Mouse (Mus musculus): ENCODE results near the gene Tstd3. TPM values are rescaled to one million over a fixed set of nuclear protein-coding genes. Genes with fewer than 3 reads are reported as not detected.

The Tstd3 gene
- 4.3 and 5.1 TPM in 2 replicates for total RNA-seq (2023)

GRCm38 (mm10) chr4:21766863-21767304 is at the start of gene Tstd3, which contains the start of gene Usp45:
Gene Tstd3, minus strand, starts transcription at chr4:21767212.
Gene Usp45, plus strand, starts transcription at chr4:21767156.

GRCm38 (mm10) chr4:21727615-21728165 is 39.3 kb downstream of the Tstd3 start, which contains the start of gene Ccnc:
Gene Ccnc, plus strand, starts transcription at chr4:21727701.

Other genes with a start within 250 kb of the Tstd3 start
- gene Prdm13, start 81.2 kb downstream of the Tstd3 start, total RNA-seq (2023), result not detected in 2 replicates
- gene Ccnc, start 39.5 kb downstream of the Tstd3 start, total RNA-seq (2023), result 27.4 and 28.1 TPM in 2 replicates
- gene Usp45, start 56 bp downstream of the Tstd3 start, total RNA-seq (2023), result 15.8 and 16.0 TPM in 2 replicates
- gene Pnisr, start 80.4 kb upstream of the Tstd3 start, total RNA-seq (2023), result 157 and 185 TPM in 2 replicates
- gene Coq3, start 112.5 kb upstream of the Tstd3 start, total RNA-seq (2023), result 1.00 and 2.2 TPM in 2 replicates
- gene Faxc, start 164.1 kb upstream of the Tstd3 start, total RNA-seq (2023), result not detected in 2 replicates

All from neutrophil, adult 65 days (primary cell).